Mouse (Mus musculus): Measurements from ENCODE around the gene Sec24b. TPM values are rescaled to one million over a fixed set of nuclear protein-coding genes. Genes with fewer than 3 reads are reported as not detected.

Sec24b gene
- total RNA-seq, 2 experiments from 2014 or later = 34.7 to 58.5 TPM

GRCm38 (mm10) chr3:129985335-129985734, 76.0 kb downstream of the Sec24b start:
- ATAC-seq (replicated peaks; ENCODE audit: low FRiP score, low TSS enrichment, poor library complexity, severe bottlenecking) = no peak

DNA sequence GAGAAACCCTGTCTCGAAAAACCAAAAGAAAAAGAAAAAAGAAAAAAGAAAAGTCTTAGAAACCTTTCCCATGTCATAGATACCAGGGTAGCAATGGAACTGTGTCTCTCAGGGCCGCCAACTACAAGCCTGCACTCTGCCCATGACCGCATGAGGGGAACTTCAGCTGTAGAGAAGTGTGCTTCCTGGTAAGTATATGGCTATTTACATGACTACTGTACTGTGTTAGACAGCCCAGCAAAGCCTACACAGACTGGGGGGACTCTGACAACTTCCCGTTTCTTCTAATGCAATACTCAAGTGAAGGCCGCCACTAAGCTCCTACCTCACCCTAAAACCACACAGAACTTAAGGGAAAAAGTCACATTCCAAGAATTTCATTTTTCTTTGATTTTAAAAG, 76.6 kb downstream of the Sec24b start:
- no peak for ATAC-seq (replicated peaks; ENCODE audit: low FRiP score, low TSS enrichment, poor library complexity, severe bottlenecking)

GRCm38 (mm10) chr3:129982271-129982670, 79.1 kb downstream of the Sec24b start:
- no peak for ATAC-seq (replicated peaks; ENCODE audit: low FRiP score, low TSS enrichment, poor library complexity, severe bottlenecking)

GRCm38 (mm10) chr3:129981756-129982155, 79.6 kb downstream of the Sec24b start:
- ATAC-seq (replicated peaks; ENCODE audit: low FRiP score, low TSS enrichment, poor library complexity, severe bottlenecking) = no peak

DNA sequence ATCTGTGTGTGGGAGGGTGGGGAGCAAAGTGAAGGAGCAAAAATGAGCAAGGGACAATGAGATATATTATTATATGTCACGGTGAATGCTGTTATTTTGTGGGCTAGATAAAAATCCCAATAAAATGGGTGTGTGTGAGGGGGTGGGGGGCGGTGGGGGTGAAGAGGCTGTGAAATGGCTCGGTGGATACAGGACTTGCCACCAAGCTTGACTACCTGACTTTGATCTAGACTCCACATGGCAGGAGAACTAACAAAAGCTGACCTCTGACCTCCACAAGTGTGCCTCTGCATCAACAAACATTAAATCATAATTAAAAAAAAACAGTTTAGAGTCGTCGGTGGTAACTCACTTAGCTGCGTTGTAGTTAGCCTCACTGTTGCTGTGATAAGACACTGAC, 81.8 kb downstream of the Sec24b start:
- no peak for ATAC-seq (replicated peaks; ENCODE audit: low FRiP score, low TSS enrichment, poor library complexity, severe bottlenecking)

GRCm38 (mm10) chr3:129978716-129979115, 82.6 kb downstream of the Sec24b start:
- no peak for ATAC-seq (replicated peaks; ENCODE audit: low FRiP score, low TSS enrichment, poor library complexity, severe bottlenecking)

DNA sequence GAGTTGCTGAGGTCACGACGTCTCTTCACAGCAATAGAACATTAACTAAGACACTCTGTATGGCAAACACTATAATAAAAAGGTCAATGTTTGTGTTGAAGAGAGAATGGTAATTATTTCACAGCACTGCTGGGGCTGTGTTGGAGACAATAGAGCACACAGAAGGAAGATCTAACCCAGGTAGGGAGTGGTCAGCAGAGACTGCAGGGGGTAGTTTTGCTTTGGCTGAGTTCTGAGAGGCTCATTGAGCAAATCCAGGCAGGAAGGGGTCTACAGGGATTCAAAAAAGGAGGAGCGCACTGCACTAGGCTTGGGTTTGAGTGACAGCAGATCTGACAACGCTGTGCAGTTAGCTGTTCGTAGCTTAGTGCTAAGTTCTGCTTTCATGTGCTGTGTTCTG, 85.0 kb downstream of the Sec24b start:
- ATAC-seq (replicated peaks; ENCODE audit: low FRiP score, low TSS enrichment, poor library complexity, severe bottlenecking) = no peak

- 0 out of 2 replicates have a peak, but pooled peaks have one; percentile 22 for ATAC-seq (replicated peaks; ENCODE audit: low FRiP score, low TSS enrichment, poor library complexity, severe bottlenecking)
These were observed 90.5 kb downstream of the Sec24b start for GRCm38 (mm10) chr3:129970529-129971515.

DNA sequence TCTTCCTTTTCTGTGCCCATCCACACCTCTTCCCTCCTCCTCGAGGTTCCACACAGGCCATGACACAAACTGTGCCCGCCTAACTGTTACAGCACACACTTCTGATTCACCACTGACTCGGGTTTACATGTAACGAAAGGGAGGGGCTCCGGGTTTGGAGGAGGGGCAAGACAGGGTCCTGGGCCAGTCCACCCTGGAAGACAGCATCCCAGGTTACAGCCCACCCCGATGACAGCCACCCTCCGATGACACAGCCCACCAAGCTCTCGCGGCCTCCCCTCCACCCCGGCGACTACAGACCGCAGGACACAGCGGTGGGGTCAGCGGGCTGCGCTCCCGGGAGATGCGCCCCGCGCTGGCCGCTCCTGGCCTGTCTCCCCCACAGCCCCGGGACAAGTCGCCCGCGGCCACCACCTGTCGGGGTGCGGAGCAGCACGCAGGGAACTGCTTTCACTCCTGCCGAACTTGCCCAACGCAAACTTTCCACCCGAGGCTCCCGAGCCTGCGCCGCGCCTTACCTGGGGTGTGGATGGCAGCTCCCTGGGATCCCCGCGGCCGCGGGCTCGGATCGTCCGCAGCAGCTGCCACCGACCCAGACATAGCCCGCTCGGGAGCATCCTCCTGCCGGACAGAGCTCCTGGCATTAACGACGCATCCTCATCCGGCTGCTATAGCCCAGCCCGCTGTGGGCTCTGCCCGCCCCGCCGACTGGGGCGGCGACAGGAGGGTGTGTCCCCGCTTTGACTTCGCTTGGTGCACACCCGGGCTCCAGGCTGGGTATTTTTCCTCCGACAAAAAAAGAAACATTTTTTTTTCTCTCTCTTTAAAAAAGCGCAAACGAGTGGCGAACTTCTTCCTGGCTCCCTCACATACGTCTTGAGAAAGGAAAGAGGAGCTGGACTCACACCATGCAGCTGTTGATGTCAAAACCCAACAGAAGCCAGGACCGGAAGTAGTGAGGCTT, 91.6 kb downstream of the Sec24b start, which contains the start of gene Mcub:
Mcub (minus strand) TSS at position 775 of the 964 bp plus-strand sequence.
- ATAC-seq (replicated peaks; ENCODE audit: low FRiP score, low TSS enrichment, poor library complexity, severe bottlenecking) = peak; percentile 96

DNA sequence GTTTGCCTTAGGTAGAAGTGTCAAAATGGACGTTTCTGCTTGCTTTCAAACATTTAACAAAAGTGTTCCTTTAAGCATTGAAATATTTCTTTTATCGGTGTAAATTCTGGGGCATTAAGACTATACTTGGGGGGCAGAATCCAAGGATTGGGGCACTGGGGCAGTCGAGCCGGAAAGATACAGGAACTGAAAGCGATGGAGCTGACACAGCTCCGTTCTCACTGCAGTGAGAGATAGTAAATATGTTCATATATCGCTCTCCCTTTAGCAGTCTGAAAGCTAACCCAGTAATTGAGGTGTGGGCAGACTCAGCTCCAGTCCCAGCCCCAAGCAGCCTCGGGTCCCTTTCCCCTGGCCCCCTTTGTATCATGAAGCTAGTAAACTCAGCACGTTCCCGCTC, 92.3 kb downstream of the Sec24b start:
- no peak for ATAC-seq (replicated peaks; ENCODE audit: low FRiP score, low TSS enrichment, poor library complexity, severe bottlenecking)

- no peak for ATAC-seq (replicated peaks; ENCODE audit: low FRiP score, low TSS enrichment, poor library complexity, severe bottlenecking)
These were observed 93.5 kb downstream of the Sec24b start for GRCm38 (mm10) chr3:129967874-129968273.

DNA sequence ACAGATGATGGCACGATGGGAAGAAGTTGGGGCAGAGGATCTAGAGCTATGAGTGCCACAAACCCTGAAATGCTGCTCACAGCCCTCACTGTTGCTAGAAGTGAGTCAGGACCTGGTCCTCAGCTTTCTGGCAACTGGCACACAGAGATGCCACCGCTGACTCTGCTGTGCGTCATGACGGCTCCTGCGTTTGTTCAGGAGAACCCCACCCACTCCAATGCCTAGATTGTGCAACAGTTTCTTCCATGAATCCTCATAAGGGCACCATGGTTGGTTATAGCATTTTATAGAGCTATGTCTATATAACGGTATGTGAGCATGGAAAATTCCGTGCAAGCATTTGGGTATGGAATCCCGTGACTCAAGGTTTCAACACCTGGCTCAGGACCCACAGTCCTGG, 96.7 kb downstream of the Sec24b start:
- ATAC-seq (replicated peaks; ENCODE audit: low FRiP score, low TSS enrichment, poor library complexity, severe bottlenecking) = no peak

DNA sequence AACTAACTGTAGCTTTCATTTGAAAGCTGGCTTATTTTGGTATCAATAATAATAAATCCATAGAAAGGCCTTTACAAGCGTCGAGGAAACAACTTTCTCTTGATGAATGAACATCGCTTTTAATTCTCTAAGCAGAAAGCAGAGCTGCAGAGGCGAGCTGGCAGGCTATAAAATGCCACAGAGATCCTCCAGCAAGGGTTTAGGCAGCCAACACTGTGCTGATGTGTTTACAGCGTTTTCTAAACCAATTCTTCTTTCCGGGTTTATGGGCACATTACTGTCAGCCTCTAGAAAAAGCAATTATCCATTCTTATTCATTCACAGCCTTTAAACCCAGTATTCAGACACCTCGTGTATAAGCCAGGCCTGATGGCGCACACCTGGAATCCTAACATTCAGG, 98.8 kb downstream of the Sec24b start:
- no peak for ATAC-seq (replicated peaks; ENCODE audit: low FRiP score, low TSS enrichment, poor library complexity, severe bottlenecking)

DNA sequence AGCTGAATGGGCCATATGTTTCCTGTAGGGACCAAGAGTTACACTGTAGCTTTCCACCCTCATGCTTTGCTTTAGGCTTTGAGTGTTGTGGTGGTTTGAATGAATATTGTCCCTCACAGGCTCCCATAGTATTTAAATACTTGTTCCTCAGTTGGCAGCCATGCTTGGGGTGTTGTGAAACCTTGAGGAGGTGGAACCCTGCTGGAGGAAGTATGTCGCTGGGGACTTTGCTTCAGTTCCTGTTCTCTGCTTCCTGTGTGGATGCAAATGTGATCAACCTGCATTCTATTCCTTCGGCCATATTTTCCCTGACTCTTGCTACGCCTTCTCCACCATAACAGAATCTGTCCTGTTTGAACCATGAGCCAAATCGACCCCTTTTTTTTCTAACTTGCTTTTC, 108.1 kb downstream of the Sec24b start:
- ATAC-seq (replicated peaks; ENCODE audit: low FRiP score, low TSS enrichment, poor library complexity, severe bottlenecking) = no peak

DNA sequence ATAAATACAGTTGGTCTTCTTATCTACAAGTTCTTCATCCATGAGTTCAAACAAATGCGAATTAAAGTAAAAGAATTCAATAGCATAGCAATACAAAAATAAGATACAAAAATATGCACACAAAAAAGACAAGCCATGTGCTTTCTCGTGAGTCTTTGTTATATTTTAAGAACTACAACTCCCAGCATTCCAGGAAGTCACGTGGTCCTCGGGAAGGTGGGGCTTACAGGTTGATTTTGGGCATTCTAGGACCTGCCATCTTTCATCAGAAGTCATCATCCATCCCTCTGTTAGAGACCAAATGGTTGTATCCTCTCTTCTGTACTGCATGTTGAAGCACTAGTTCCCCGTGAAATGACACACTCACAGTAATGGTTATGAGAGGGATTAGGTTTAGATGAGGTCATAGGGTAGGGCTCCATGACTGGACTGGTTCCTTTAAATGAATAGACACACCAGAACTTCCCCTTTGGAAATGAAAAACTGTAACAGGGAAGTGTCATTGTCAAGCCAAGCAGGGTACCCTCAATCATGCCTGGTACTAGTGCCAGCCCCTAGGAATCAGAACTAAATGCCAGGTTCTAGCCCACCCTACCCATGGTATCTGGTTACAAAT, 112.1 kb downstream of the Sec24b start:
- ATAC-seq (replicated peaks; ENCODE audit: low FRiP score, low TSS enrichment, poor library complexity, severe bottlenecking) = no peak

DNA sequence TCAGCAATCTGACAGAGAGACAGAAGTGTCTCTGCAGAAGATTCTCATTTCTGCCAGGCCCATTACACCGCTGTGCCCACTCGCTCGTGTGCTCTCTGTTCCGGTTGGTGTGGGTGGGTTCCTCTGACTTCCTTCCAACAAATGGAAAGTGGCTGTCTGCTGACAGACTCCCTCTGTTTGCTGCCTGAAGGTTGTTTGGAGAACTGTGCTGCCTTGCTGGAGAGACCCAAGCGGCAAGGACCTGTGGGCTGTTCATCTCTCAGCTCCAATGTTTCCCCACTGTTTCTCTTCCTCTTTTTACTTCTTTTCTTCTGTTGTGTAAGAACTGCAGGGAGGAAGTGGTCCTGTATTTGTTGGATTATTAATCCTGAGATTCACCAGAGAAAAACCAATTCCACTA, 113.0 kb downstream of the Sec24b start:
- ATAC-seq (replicated peaks; ENCODE audit: low FRiP score, low TSS enrichment, poor library complexity, severe bottlenecking) = no peak

GRCm38 (mm10) chr3:129946217-129946914, 115.0 kb downstream of the Sec24b start:
- ATAC-seq (replicated peaks; ENCODE audit: low FRiP score, low TSS enrichment, poor library complexity, severe bottlenecking) = peak; percentile 94

GRCm38 (mm10) chr3:129943813-129944212, 117.5 kb downstream of the Sec24b start:
- ATAC-seq (replicated peaks; ENCODE audit: low FRiP score, low TSS enrichment, poor library complexity, severe bottlenecking) = no peak

- ATAC-seq (replicated peaks; ENCODE audit: low FRiP score, low TSS enrichment, poor library complexity, severe bottlenecking) = no peak
These were observed 120.1 kb downstream of the Sec24b start for GRCm38 (mm10) chr3:129941291-129941690.

Measured in megakaryocyte-erythroid progenitor cell, adult 5-6 weeks (primary cell).